Mouse (Mus musculus) layer of hippocampus, postnatal 25 days (tissue): ENCODE data around the gene Cltc. TPM values are rescaled to one million over a fixed set of nuclear protein-coding genes. Genes with fewer than 3 reads are reported as not detected.

Experiments
- DNase-seq, 2 experiments: peaks; one replicate each; pipeline ENCODE4 v3.0.0; 2022; ENCODE audit warnings: mixed read lengths in 2 of 2, low spot score in 1 of 2; ENCODE audit errors: extremely low spot score in 1 of 2
- total RNA-seq, 2 experiments: library from RNA; stranded (reverse); gene quantifications; 2 replicates each; pipeline ENCODE4 v1.2.3; 2021

The Cltc gene
- total RNA-seq, 2 experiments from 2014 or later: 453 to 461 TPM

DNA sequence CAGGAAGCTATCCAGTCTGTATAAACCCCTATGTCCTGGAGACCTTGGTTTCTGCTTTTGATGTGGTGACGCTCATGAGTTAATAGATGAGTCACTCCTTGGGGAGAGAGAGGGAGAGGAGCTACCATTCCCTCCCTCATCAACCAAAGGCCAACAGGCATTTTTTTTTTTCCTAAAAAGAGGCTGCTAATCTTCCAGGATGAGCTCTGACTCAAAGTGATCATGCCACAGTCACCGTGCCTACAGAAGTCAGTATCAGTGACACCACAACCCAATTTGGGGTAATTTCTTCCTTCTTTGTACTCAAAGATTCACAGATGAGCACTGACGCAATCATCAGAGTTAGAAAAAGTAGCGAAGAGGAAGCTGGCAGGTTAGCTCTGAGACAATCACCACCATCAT lies 104.8 kb downstream of the Cltc start:
- DNase-seq: no peak

DNA sequence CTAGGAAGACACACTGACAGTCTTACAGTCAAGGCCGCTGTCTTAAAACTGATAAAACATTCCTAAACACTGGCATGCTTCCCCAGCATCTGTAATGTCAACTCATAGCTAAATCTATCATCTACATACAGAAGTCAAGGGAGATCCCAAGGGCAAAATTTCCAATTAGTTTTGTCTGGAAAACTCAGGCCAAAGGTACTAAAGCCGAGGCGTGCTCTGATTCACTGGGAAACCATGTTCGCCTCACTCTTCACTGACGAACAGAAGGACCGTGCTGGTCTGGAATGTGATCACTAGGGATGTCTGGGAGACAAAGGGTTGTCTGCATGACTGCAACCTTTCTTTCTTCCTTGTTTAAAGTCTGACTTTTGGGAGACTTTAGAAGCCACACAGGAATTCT lies 106.7 kb downstream of the Cltc start:
- no peak for DNase-seq

DNA sequence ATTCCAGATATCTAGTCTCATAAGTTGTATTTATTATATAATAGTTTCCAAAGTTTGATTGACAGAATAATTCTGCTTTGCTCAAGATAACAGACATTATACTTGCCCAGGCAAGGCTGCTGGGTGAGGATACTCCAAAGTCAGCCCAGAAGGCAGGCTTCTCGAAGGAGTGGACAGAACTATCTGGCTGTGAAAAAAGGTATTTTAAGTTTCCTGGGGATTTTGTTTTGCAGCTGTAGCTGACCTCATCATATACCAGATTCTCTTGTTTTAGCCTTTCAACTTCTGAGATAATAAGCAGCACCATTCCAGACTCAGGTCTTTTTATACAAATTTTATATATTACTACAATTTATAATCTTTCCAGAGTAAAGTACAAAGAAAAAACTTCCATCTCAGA lies 107.8 kb downstream of the Cltc start:
- DNase-seq: no peak

- DNase-seq: no peak
Observed at GRCm38 (mm10) chr11:86647706-86648447, 109.5 kb downstream of the Cltc start.

DNA sequence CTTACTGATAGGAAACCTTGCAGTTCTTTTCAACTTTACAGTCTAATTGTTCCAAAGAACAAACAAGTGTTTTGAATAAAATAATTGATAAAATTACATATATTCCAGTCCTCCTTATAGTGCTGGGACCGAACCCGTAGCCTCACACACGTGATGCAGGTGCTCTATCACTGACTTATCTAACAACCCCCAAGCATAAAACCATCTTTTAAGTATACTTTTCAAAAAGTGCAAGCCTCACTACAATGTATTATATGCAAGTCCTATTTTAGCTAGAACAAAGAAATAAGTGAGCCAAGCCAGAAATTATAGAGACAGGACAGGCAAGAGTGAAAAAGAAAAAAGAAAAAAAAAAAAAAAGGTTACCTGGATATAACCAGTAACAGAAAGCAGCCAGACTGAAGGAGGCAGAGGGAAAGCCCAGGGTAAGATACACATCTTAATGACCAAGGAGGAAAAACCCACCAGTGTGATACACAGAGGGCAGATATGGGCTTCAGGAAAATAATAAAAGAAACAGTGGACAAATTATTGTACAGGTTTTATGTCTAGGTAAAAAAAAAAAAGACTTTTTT lies 110.4 kb downstream of the Cltc start:
- no peak for DNase-seq

DNA sequence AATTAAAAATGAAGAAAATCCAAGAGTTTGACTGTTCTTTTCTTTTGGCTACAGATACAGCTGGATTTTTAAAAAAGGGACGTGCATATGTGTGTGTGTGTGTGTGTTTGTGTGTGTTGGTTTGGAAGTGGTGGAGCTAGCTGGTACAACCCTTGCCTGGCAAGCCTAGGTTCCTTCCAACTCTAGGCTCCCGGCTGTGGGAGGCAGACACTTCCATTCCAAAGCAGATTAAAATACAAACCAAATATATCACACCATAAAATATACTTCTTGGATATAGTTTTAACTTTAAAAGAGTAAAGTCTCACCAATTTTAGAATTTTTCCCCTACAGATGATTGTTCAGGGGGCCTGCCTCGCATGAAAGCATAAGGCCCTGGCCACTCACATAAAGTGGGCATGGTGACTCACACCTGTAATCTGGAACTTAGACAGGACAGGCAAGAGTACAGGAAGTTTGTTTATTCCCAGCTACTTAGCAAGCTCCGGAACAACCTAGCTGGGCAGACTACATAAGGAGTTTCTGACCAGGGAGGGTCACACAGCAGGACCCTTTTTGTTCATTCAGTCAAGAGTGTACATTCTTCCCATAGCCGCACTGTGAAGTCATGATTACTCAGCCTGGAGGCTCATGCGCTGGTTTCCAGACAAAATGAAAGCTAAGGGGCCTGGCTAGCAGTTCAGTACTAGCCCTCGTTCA lies 111.1 kb downstream of the Cltc start:
- no peak for DNase-seq

- DNase-seq: no peak
Observed at GRCm38 (mm10) chr11:86644553-86644952, 112.8 kb downstream of the Cltc start.

Other genes with a start within 250 kb of the Cltc start
- 10 to 100 TPM; 34.5 to 41.6 TPM for gene Rps6kb1, start 212.8 kb downstream of the Cltc start, total RNA-seq
- 1 to 10 TPM; 5.1 to 6.8 TPM for gene Tubd1, start 212.6 kb downstream of the Cltc start, total RNA-seq
- 100 to 1,000 TPM; 117 to 132 TPM for gene Vmp1, start 73.7 kb downstream of the Cltc start, total RNA-seq
- gene Ptrh2, start 73.6 kb downstream of the Cltc start, total RNA-seq: 1 to 10 TPM; 8.9 to 9.8 TPM
- 10 to 100 TPM; 29.2 to 33.9 TPM for gene Dhx40, start 50.2 kb upstream of the Cltc start, total RNA-seq
- 10 to 100 TPM; 23.5 to 28.0 TPM for gene Ypel2, start 236.1 kb upstream of the Cltc start, total RNA-seq